Mouse (Mus musculus) left cerebral cortex, adult 9 months (tissue): Measurements from ENCODE around the gene Mapk6.

Experiments
- DNase-seq, 2 experiments: peaks; one replicate each; pipeline ENCODE4 v3.0.0; 2022; ENCODE audit warnings: low spot score in 2 of 2

Gene Mapk6

DNA sequence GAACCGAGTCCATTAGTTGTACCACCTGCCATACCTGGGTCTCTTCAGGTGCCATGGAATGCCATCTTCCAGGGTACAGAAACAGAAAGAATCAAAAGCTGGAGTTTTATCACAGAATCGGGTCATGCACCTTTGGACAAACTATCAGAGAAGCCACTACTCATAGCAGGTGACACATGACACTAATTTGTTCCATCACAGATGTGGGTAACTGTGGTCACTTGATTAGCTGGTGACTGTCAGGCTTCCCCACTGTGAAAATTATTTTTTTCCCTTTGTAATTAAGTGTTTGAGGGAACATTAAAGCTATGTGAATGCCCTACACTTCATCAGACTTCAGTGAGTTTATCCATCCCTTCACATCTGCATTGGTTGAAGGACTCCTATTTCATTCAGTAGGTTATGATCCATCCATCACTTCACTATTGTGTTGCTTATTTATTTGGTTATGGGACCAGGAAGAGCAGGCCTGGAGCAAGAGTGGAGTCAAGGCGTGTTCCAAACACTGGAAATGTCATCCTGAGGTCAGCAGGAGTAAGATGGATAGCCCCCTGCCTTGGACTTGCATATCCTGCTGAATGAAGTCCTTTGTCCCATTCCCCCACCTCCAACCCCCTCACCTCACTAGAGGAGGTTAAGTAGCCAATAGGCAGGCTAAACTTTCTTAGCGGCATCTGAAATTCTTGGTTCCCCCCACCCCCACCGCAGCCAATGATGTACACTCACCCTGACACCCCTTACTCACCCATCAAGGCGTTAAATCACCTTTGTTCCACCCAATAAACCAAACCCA, 14.7 kb upstream of the Mapk6 start:
- no peak for DNase-seq

DNA sequence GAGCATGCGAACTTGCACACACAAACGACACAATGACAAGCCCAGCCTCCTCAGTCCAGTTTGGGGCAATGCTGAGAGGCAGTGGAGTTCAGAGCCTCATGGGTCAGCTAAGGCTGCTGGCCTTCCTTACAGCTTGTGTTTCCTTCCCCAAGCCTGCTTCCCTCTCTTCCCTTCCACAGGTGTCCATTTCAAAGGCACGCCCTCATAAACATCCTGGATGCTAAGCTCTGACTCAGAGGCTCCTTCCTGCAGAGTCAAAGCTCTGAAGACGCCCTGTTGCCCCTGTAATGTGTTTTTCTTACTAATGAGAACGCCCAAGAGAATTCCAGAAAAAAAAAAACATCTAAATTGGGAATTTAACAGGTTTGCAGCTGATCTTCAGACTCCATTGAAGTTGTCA, 13.9 kb upstream of the Mapk6 start:
- no peak for DNase-seq

DNA sequence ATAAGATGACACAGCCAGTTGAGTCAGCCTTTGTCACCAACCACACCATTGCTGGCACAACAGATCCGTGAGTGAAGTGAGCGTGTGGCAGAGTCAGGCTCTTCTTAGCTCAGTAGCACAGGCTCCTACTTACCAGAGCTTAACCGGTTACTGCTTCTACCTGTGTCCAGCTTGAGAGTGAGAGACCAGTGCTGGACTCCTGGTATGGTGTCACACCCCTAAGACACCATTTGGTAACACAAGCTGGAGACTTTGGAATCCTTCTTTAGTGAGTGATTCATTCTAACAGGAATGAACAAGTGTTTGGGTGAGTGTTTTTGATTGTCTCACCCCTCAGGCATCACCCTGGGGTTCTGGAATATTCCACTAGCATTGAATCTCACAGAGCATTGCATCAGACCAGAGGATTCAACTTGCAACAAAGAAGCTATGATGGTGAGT, 12.5 kb upstream of the Mapk6 start:
- no peak for DNase-seq

DNA sequence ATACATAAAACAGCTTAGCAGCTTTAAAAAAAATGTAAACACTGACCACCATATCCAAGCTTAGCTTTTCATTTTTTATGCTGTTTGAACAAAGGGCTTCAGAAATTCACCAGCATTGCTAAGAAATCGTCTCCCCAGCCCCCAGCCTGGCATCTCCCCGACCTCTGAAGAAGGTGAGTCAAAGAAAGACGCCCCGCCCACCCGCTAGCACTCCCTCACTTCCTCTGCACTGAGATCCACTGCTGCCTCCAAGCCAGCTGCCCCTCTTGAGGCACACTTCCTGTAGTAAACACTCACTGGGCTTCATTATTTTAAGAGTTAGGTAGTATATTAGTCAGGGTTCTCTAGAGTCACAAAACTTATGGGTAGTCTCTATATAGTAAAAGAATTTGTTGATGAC, 4.4 kb upstream of the Mapk6 start:
- DNase-seq = no peak

DNA sequence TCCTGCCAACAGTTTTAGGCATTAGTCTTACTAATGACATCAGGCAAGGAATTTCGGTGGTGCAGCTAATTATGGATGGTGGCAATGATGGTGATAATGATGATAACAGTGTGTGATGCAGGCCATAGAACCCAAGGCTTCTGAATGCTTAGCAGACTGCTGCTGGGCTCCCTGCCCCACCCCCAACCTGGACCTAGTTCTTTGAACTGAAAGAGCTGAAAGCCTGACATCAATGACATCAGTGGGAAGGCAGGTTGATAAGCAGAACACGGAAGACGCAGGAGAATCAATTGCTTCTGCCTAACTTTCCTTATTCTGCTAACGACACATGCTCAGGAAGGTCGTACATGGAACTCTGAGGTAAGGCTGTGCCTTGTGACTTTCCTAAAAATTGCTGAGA, 3.4 kb upstream of the Mapk6 start:
- DNase-seq = no peak

DNA sequence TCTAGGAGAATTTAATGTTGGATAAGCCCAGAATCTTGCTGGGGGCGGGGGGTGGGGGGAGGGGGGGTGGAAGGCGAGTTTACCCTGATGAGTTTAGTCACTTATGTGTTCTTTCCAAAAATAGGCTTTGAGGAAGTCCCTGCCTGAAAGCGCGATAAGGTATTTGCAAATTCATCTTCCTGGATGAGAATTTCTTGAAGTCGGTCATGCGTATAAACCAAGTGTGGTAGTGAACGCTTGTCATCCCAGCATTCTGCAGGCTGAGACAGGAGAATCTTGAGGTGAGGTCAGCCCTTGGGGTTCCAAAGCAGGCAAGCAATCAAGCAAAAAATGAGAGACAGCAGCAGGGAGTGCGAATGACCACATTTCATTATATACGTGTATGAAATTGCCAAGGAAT, 1.8 kb upstream of the Mapk6 start:
- DNase-seq = no peak

DNA sequence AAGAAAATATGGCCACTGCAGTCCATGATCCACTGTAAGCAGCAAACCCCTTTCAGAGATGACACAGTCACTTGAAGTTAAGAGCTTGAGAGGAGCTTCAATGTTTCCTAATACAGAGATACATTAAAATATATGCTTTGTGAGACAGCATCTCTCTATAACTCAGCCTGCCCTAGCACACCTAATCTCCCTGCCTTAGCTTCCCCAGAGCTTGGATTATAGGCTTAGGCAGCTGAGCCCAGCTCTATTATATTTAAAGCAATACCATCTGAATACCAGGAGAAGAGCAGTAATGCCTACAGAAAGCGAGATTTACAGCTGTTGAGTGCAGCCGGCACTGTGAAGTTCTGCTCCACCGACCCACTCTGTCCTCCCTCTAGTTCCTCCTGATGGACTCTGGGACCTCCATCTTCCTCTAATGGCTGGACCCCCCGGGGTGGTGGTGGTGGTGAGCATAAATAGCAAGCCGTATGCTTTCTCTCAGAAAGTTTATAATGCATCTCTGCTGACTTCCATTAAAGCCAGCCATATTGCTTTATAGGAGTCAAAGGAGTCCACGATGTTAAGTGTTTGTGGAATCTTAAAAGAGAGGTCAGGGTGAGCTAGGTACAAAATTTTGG, 1.2 kb upstream of the Mapk6 start:
- DNase-seq = no peak

DNA sequence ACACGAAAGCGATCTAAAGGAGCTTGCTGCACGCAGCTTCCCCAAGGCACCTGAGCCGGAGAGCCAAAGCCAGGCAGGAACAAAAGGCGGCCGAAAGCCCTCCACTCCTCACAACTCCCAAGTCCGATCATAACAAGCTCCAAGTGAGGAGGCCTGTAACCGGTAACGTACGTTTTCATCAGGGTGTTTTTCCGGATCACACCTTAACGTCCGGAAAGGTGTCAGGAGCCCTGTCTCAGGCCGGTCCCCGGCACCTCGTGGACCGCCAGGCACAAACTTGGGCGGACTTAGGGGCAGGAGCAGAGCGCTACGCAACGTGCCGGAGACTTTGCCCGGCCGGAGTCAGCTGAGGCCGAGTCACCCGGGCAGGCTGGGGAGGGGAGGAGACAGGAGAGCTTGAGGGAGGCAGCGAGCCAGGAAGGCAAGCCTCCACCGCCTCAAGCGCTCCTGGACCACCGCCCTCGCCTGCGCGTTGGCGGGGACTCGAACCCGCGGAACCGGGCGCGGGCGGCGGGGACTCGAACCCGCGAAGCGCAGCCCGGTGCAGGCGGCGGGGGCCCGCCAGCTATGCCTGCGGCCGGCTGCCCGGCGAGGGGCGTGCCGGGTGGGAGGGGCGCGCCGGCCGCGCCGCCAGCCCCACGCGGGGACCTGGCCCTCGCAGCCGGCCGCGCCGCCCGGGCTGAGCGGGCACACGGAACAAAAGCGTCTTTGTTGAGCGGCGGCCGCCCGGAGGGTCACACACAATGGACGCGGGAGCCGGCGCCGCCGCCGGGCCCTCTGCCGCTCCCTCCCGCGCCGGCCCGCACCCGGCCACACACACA, 564 bp downstream of the Mapk6 start:
- DNase-seq = peak in 1 of 2 experiments; percentile 47

DNA sequence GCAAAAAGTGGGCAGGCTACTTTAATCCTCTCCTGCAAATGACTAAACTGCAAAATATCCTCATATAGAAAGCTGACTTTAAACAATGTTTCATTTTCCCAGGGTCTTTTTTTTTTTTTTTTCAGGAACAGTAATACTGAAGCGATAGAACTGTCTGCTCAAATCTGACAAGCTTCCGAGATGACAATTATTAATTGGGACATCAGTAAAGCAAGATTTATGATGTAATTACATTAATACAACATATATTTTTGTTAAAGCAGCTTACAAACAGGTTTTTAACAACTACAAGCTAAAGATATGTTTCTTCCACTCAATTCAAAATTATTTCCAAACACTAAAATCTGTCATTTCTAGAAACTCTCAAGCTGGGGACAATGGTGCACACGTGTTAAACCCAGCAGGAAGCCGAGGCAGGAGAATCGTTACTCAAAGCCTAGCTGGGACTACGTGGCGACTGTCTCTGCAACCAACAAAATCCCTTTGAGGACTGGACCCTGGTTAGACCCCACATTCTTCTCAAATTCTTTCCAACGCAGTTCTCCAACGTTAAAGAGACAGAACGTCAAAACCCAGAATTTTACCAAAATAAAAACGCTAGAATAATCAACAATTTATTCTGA, 1.5 kb downstream of the Mapk6 start:
- no peak for DNase-seq

DNA sequence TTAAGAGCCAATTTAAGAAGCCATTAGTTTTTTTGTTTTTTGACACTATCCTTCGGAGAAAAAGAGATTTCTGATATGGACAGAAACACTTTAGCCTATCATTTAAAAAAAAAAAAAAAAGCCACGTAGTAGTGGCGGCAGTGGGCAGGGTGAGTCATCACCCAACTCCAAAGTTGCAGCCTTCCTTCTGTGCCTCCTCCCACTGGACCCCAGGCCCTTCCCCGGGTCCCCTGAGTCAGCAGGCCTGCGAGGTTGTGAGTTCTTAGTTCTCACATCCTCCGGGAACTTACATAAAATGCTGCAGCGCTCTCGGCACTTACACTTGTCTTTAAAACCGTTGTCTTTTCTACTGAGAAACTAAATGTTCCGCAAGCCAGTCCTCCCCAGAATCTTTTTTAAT, 2.0 kb downstream of the Mapk6 start:
- peak in 1 of 2 experiments; percentile 55 for DNase-seq

DNA sequence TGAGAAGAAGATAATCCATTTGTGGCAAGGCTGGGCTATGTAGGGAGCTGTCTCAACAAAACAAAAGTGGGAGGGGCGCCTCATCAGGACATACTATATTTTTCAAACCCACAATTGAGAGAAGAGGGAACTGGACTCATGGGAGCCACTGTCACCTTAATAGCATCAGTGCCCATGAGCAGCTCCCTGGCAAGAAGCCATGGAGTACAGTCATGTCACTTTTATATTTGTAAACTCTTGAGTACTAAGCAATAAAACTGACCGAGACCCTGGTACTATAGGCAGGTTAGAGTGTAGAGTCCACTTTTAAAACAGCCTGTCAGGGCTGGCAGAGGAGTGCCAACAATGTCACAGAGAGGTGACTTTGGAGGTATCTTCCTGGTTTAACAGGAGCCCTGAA, 3.7 kb downstream of the Mapk6 start:
- no peak for DNase-seq

DNA sequence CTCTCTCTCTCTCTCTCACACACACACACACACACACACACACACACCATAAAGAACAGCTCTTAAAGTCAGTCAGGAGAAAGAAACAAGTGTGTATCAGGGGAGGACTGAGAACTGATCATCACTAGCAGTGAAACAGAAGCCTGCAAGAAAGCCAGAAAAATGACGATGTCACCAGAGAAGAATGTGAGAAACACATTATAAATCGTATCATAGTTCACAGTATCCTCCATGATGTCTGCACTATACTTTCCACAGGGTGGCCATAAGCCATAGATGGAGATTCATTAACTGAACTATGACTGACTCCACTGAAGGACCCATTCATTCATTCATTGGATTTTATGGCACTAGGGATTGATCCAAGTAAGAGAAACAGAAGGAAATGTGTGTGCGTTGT, 6.3 kb downstream of the Mapk6 start:
- DNase-seq = no peak

DNA sequence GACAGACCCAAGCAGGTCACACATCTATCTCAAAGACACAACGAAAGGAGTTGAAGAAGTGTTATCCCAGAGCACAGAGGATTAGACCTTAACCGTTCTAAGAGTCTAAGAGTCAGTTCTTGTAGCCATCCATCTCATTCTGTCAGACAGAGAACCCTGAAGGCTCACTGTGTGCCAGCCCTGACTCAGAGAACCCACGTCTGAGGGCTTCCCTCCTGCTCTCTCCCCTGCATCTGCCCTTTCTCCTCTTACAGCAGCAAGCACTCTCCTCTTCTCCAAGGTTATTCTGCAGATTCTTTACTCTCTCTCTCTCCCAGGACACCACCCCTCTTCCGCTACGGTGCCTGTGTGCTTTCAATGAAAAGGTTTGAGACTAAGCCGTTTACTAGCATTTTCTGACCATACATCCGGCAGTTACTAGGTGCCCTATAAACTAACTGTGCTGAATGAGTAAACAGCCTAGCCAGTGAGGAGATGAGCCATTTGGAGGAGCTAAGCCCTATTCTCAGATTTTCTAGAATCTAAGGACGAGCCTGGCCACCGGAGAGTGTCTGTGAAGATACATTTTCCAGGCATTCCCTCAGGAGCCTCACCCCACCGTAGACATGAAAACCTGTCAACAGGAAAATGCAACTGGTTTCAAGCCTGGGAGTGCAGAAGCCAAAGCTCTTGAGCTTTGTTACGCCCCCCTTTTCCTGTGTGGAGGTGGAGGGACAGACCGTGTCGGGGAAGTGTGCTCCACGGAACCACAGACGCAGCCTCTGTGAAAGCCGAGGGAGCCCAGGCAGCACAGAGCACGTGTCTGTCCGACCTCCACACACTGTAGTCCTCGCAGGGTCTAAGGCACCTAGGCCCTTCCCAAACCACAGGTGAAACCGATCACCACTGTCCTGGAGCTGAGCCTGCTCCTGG, 8.0 kb downstream of the Mapk6 start:
- DNase-seq = no peak

DNA sequence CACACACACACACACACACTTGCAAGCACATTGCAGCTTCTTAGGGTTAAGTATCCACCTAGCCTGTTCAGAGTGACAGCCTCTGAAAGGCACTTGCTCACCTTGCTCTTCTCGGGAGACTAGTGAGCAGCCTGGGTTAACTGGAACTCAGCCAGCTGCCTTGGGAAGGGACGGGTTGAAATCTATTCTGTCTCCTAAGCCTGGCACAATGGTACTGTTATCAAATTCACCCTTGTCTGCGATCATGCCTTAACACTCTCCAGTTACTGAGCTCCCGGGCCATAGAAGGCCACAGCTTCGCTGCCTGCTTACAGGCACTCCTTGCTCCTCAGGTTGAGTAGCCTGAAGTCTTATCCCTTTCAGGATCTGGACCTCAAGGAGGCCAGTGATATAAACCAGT, 9.2 kb downstream of the Mapk6 start:
- DNase-seq = no peak

DNA sequence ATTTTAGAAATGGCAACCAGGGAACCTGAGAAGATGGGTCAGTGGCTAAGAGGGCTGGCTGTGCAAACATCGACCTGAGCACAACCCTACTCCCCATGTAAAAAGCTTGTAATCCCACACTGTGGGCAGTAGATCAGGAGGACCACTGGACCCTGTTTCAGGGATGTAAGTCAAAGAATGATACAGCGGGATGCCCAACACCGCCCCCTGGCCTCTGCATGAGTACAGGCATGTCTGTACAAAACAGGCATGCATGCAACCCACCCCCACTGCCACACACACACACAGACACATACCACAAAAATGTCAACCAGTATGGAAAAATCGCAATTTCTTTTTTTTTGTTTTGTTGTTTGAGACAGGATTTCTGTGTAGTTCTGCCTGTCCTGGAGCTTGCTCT, 10.7 kb downstream of the Mapk6 start:
- DNase-seq = no peak

DNA sequence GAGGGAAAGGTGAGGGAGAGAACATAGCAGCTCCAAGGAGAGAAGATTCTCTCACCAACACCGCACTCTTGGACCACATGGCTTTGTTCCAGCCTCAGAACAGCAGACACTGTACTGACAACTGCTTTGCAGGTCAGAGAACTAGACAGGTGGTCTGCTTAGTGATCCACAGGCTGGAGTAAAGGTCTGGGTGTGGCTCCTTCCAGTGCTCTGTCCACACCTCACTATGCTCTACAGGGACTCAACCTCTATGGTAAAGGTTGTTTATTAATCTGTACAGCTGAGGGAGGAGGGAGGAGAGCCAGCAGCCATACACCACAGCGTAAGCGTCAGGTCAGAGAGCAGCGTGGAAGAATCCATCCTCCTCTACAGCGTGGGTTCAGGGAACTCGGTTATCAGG, 13.8 kb downstream of the Mapk6 start:
- DNase-seq = no peak

DNA sequence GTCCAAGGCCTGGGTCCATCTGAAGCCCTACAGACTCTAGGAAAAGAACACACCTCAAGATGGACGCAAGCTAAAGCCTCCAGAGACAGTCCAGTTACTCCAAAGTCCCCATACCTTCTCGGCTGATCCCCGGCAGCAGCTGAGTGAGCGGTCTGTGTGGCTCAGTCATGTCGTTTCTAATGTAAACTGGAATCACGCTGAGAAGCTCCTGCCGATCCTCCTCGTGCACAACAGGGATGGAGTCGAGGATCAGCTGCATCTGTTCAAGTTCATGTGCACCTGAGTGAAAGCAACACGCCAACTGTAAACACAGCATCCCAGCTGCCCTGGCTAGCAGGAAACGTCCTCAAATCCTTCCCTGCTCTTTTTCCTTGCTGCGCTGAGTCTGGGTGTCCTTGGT, 16.6 kb downstream of the Mapk6 start:
- no peak for DNase-seq

DNA sequence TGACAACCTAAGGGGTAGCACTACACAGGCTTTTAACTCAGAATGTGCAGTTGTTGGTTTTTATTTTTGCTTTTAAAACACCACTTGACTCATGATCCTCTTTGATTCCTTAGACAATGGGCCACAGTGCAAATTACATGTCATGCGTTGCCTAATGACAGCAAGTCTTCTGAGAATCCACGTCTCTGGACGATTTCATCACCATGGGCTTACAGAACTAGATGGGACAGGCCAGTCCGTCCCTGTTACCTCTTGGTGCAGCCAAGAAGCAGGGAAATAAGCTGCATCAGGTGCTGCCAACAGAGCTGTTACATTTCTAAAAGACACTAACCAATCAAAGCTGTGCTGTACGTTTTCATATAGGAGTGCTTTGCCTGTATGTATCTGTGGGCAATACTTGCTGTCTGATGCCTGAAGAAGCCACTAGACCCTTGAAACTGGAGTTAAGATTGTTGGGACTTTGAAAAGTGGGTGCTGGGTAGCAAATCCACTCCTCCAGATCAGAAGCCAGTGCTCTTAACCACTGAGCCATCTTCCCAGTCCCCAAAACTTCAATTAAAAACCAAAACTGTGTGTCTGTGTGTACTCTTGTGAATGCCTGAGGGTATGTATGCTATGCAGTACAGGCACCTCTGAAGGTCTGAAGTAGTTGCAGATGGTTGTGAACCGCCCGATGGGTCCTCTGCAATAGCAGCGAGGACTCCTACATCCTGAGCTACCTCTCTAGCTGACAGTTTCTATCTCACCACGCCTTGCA, 24.4 kb downstream of the Mapk6 start:
- DNase-seq = no peak

DNA sequence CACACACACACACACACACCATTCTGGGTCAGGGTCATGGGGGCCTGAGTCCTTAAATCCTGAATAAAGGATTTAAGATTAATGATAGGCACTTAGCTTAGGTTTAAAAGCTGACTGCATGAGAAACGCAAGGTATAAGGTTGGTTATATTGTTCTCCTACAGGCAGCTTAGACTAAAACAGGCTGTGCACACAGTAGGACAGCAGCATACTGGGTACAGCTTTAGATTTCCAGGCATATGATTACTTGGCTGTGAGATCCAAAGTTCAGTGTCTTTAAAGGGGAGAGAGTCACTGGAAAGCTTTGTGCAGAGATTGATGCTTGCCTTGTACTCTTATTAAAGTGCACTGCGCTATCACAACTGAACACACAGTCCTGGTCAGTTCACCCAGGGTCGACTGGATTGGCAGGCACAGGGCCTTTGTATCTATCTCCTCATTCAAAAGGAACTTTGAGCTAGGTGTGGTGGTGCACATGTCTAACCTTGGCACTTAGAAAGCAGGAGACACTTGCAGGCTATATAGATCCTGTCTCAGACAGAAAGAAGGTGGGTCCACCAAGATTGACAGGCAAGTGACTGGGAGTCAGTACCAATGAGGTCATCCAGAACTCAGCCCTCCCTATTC, 25.4 kb downstream of the Mapk6 start:
- no peak for DNase-seq

DNA sequence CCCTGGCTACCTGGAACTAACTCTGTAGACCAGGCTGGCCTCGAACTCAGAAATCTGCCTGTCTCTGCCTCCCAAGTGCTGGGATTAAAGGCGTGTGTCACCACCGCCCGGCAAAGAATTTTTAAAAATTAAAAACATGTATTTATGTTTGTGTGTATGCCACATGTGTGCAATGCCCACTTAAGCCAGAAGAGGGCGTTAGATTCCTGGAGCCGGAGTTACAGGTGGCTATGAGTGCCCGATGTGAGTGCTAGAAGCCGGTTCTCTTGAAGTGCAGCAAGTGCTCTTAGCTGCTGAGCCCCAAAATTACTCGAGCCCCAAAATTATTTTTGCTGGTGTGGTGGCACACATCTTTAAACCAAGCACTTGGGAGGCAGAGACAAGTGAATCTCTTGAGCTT, 26.0 kb downstream of the Mapk6 start:
- no peak for DNase-seq
